Mouse (Mus musculus): ENCODE data around the gene Nop14. TPM values are rescaled to one million over a fixed set of nuclear protein-coding genes. Genes with fewer than 3 reads are reported as not detected.
A peak's percentile ranks its signal among the peaks of the same experiment; 100 is the strongest.
"Not testable (repeated sequence)": the region's sequence is repeated elsewhere in the genome, so short reads cannot be mapped to it uniquely, and the experiment has no call there.

The Nop14 gene
- total RNA-seq, 2 experiments from 2014 or later = 13.5 to 13.7 TPM

GRCm38 (mm10) chr5:34635665-34636192 lies 24.2 kb downstream of the Nop14 start:
- intact Hi-C loops (cut with DNase I) = no loop called here
- DNase-seq (ENCODE audit: low spot score in 2 of 2) = no peak

- intact Hi-C loops (cut with DNase I) = no loop called here
- no peak for DNase-seq (ENCODE audit: low spot score in 2 of 2)
Observed at GRCm38 (mm10) chr5:34634746-34635400, 25.1 kb downstream of the Nop14 start.

GRCm38 (mm10) chr5:34633641-34634040 lies 26.3 kb downstream of the Nop14 start:
- DNase-seq (ENCODE audit: low spot score in 2 of 2) = no peak
- intact Hi-C loops (cut with DNase I) = no loop called here

GRCm38 (mm10) chr5:34632996-34633395 lies 27.0 kb downstream of the Nop14 start:
- intact Hi-C loops (cut with DNase I) = no loop called here

GRCm38 (mm10) chr5:34609966-34610365 lies 50.0 kb downstream of the Nop14 start:
- no peak for DNase-seq (ENCODE audit: low spot score in 2 of 2)
- intact Hi-C loops (cut with DNase I) = no loop called here

More at GRCm38 (mm10) chr5:34632996-34633395, 27.0 kb downstream of the Nop14 start:
- DNase-seq (ENCODE audit: low spot score in 2 of 2) = no peak

- intact Hi-C loops (cut with DNase I) = no loop called here
- DNase-seq (ENCODE audit: low spot score in 2 of 2) = no peak
Observed at GRCm38 (mm10) chr5:34608226-34608625, 51.7 kb downstream of the Nop14 start.

- intact Hi-C loops (cut with DNase I) = no loop called here
- no peak for DNase-seq (ENCODE audit: low spot score in 2 of 2)
Observed at GRCm38 (mm10) chr5:34607100-34607880, 52.7 kb downstream of the Nop14 start.

- intact Hi-C loops (cut with DNase I) = no loop called here
- DNase-seq (ENCODE audit: low spot score in 2 of 2) = no peak
Observed at GRCm38 (mm10) chr5:34604576-34604975, 55.4 kb downstream of the Nop14 start.

- intact Hi-C loops (cut with DNase I) = no loop called here
Observed at GRCm38 (mm10) chr5:34593202-34593727, 66.7 kb downstream of the Nop14 start.

GRCm38 (mm10) chr5:34592666-34593065 lies 67.3 kb downstream of the Nop14 start:
- intact Hi-C loops (cut with DNase I) = no loop called here
- no peak for DNase-seq (ENCODE audit: low spot score in 2 of 2)

More at GRCm38 (mm10) chr5:34593202-34593727, 66.7 kb downstream of the Nop14 start:
- DNase-seq (ENCODE audit: low spot score in 2 of 2) = no peak

- intact Hi-C loops (cut with DNase I); DNase-seq (ENCODE audit: low spot score in 2 of 2): not testable (repeated sequence)
Observed at GRCm38 (mm10) chr5:34592224-34592623, 67.7 kb downstream of the Nop14 start.

GRCm38 (mm10) chr5:34591388-34592004 lies 68.5 kb downstream of the Nop14 start:
- intact Hi-C loops (cut with DNase I) = no loop called here
- peak in 1 of 2 experiments; percentile 40 for DNase-seq (ENCODE audit: low spot score in 2 of 2)

GRCm38 (mm10) chr5:34590702-34591101 lies 69.2 kb downstream of the Nop14 start:
- no peak for DNase-seq (ENCODE audit: low spot score in 2 of 2)
- intact Hi-C loops (cut with DNase I) = no loop called here

GRCm38 (mm10) chr5:34590059-34590458 lies 69.9 kb downstream of the Nop14 start:
- intact Hi-C loops (cut with DNase I) = no loop called here
- no peak for DNase-seq (ENCODE audit: low spot score in 2 of 2)

Other genes starting within 250 kb of the Nop14 start
- gene Tnip2, start 146.2 kb downstream of the Nop14 start, total RNA-seq (2021) = 10 to 100 TPM in 1 of 2 experiments, 1 to 10 TPM in 1; 9.2 to 11.7 TPM
- gene Sh3bp2, start 134.3 kb downstream of the Nop14 start, total RNA-seq (2021) = 1 to 10 TPM; 2.8 to 4.6 TPM
- gene Add1, start 86.5 kb downstream of the Nop14 start, total RNA-seq (2021) = 100 to 1,000 TPM; 361 to 367 TPM
- gene Mfsd10, start 22.9 kb downstream of the Nop14 start, total RNA-seq (2021) = 10 to 100 TPM; 39.9 to 42.8 TPM
- gene Grk4, start 231 bp upstream of the Nop14 start, total RNA-seq (2021) = 1 to 10 TPM; 3.4 to 4.0 TPM
- 10 to 100 TPM; 70.9 to 84.1 TPM for gene Htt, start 101.6 kb upstream of the Nop14 start, total RNA-seq (2021)
- gene Msantd1, start 247.9 kb upstream of the Nop14 start, total RNA-seq (2021) = 10 to 100 TPM; 10.1 to 10.3 TPM